Mouse (Mus musculus): ENCODE results near the gene Celf1. TPM values are rescaled to one million over a fixed set of nuclear protein-coding genes. Genes with fewer than 3 reads are reported as not detected.

Celf1 gene
- polyA plus RNA-seq, 1 experiment from 2014 or later, result 48.5 TPM

GRCm38 (mm10) chr2:90911668-90912067 is 28.5 kb upstream of the Celf1 start:
- Histone ChIP-seq H3K27ac (replicated peaks; ENCODE audit: low read depth, low read length) (no peak overlapping the region), H3K4me3 (ENCODE audit: low read depth, low read length) (no peak overlapping the region), H3K36me3 (ENCODE audit: control insufficient read depth, insufficient read depth, low read length) (peaks cover 71% of the 10 kb centered on the region), H3K4me1 (ENCODE audit: control insufficient read depth, insufficient read depth, low read length) (peaks cover 15% of the 10 kb centered on the region), H3K27me3 (replicated peaks; ENCODE audit: control insufficient read depth, insufficient read depth, low read length) (no peaks in the 10 kb centered on the region), H3K9me3 (ENCODE audit: control insufficient read depth, low read length) (no peaks in the 10 kb centered on the region), H3K4me2 (ENCODE audit: low read depth, low read length) (no peak overlapping the region), H3K9ac (ENCODE audit: low read depth, low read length) (no peak overlapping the region)
- WGBS, result 69% methylated on average over 1 of the region's 1 CpGs
- ATAC-seq (ENCODE audit: low read depth), result no peak
- DNase-seq (ENCODE audit: low spot score), result no peak

GRCm38 (mm10) chr2:90913671-90914070 is 26.5 kb upstream of the Celf1 start:
- ATAC-seq (ENCODE audit: low read depth) (no peak), DNase-seq (ENCODE audit: low spot score) (peak; percentile 68)
- Histone ChIP-seq H3K27ac (replicated peaks; ENCODE audit: low read depth, low read length) (no peak overlapping the region), H3K27me3 (replicated peaks; ENCODE audit: control insufficient read depth, insufficient read depth, low read length) (no peaks in the 10 kb centered on the region), H3K4me2 (ENCODE audit: low read depth, low read length) (no peak overlapping the region), H3K4me1 (ENCODE audit: control insufficient read depth, insufficient read depth, low read length) (peaks cover 19% of the 10 kb centered on the region), H3K9me3 (ENCODE audit: control insufficient read depth, low read length) (no peaks in the 10 kb centered on the region), H3K36me3 (ENCODE audit: control insufficient read depth, insufficient read depth, low read length) (peaks cover 59% of the 10 kb centered on the region), H3K9ac (ENCODE audit: low read depth, low read length) (no peak overlapping the region), H3K4me3 (ENCODE audit: low read depth, low read length) (no peak overlapping the region)
- WGBS, result 70% methylated on average over 2 of the region's 2 CpGs

- no peak for ATAC-seq (ENCODE audit: low read depth)
- Histone ChIP-seq H3K4me2 (ENCODE audit: low read depth, low read length) (peak overlapping the region; percentile 88), H3K9ac (ENCODE audit: low read depth, low read length) (peak overlapping the region; percentile 98; the same call in 1 of the 2 replicates), H3K4me3 (ENCODE audit: low read depth, low read length) (no peak overlapping the region), H3K27me3 (replicated peaks; ENCODE audit: control insufficient read depth, insufficient read depth, low read length) (no peaks in the 10 kb centered on the region), H3K9me3 (ENCODE audit: control insufficient read depth, low read length) (no peaks in the 10 kb centered on the region), H3K36me3 (ENCODE audit: control insufficient read depth, insufficient read depth, low read length) (peaks cover 41% of the 10 kb centered on the region), H3K4me1 (ENCODE audit: control insufficient read depth, insufficient read depth, low read length) (peaks cover 19% of the 10 kb centered on the region), H3K27ac (replicated peaks; ENCODE audit: low read depth, low read length) (no peak overlapping the region)
- no peak for DNase-seq (ENCODE audit: low spot score)
- WGBS, result 57% methylated on average over 1 of the region's 1 CpGs
Measured at GRCm38 (mm10) chr2:90915516-90915915, 24.7 kb upstream of the Celf1 start.

GRCm38 (mm10) chr2:90916560-90917232 is 23.5 kb upstream of the Celf1 start:
- 16% methylated on average over 7 of the region's 7 CpGs for WGBS
- Histone ChIP-seq H3K9me3 (ENCODE audit: control insufficient read depth, low read length) (no peaks in the 10 kb centered on the region), H3K36me3 (ENCODE audit: control insufficient read depth, insufficient read depth, low read length) (peaks cover 29% of the 10 kb centered on the region), H3K27me3 (replicated peaks; ENCODE audit: control insufficient read depth, insufficient read depth, low read length) (no peaks in the 10 kb centered on the region), H3K4me3 (ENCODE audit: low read depth, low read length) (peak overlapping the region; percentile 72), H3K9ac (ENCODE audit: low read depth, low read length) (peak overlapping the region; percentile 98), H3K27ac (replicated peaks; ENCODE audit: low read depth, low read length) (peak overlapping the region; percentile 97), H3K4me1 (ENCODE audit: control insufficient read depth, insufficient read depth, low read length) (peaks cover 19% of the 10 kb centered on the region), H3K4me2 (ENCODE audit: low read depth, low read length) (peak overlapping the region; percentile 88)
- DNase-seq (ENCODE audit: low spot score), result peak; percentile 38
- 0 out of 2 replicates have a peak, but pooled peaks have one; percentile 27 for ATAC-seq (ENCODE audit: low read depth)

GRCm38 (mm10) chr2:90917233-90917998 is 22.8 kb upstream of the Celf1 start:
- H3K4me3 ChIP-seq (ENCODE audit: low read depth, low read length), result peak overlapping the region; percentile 72
- H3K27ac ChIP-seq (replicated peaks; ENCODE audit: low read depth, low read length), result peak overlapping the region; percentile 97
- peaks cover 19% of the 10 kb centered on the region for H3K4me1 ChIP-seq (ENCODE audit: control insufficient read depth, insufficient read depth, low read length)
- H3K9ac ChIP-seq (ENCODE audit: low read depth, low read length), result peak overlapping the region; percentile 98
- no peaks in the 10 kb centered on the region for H3K27me3 ChIP-seq (replicated peaks; ENCODE audit: control insufficient read depth, insufficient read depth, low read length)
- peaks cover 24% of the 10 kb centered on the region for H3K36me3 ChIP-seq (ENCODE audit: control insufficient read depth, insufficient read depth, low read length)
- H3K9me3 ChIP-seq (ENCODE audit: control insufficient read depth, low read length), result no peaks in the 10 kb centered on the region
- ATAC-seq (ENCODE audit: low read depth) (peak; percentile 87), DNase-seq (ENCODE audit: low spot score) (peak; percentile 55)
- H3K4me2 ChIP-seq (ENCODE audit: low read depth, low read length), result peak overlapping the region; percentile 88
- WGBS, result 0% methylated on average over 15 of the region's 73 CpGs

- no peaks in the 10 kb centered on the region for H3K27me3 ChIP-seq (replicated peaks; ENCODE audit: control insufficient read depth, insufficient read depth, low read length)
- peak; percentile 45 for DNase-seq (ENCODE audit: low spot score)
- 18% methylated on average over 9 of the region's 16 CpGs for WGBS
Measured at GRCm38 (mm10) chr2:90917999-90918698, 22.0 kb upstream of the Celf1 start.

GRCm38 (mm10) chr2:90921178-90921577 is 19.0 kb upstream of the Celf1 start:
- H3K4me3 ChIP-seq (ENCODE audit: low read depth, low read length), result no peak overlapping the region
- H3K27me3 ChIP-seq (replicated peaks; ENCODE audit: control insufficient read depth, insufficient read depth, low read length), result no peaks in the 10 kb centered on the region
- no peaks in the 10 kb centered on the region for H3K9me3 ChIP-seq (ENCODE audit: control insufficient read depth, low read length)
- H3K4me2 ChIP-seq (ENCODE audit: low read depth, low read length), result no peak overlapping the region
- ATAC-seq (ENCODE audit: low read depth) (no peak), DNase-seq (ENCODE audit: low spot score) (peak; percentile 53)
- no peaks in the 10 kb centered on the region for H3K36me3 ChIP-seq (ENCODE audit: control insufficient read depth, insufficient read depth, low read length)
- 49% methylated on average over 1 of the region's 1 CpGs for WGBS
- peak overlapping the region; percentile 48; the same call in 1 of the 2 replicates for H3K27ac ChIP-seq (replicated peaks; ENCODE audit: low read depth, low read length)
- peaks cover 9% of the 10 kb centered on the region for H3K4me1 ChIP-seq (ENCODE audit: control insufficient read depth, insufficient read depth, low read length)
- H3K9ac ChIP-seq (ENCODE audit: low read depth, low read length), result no peak overlapping the region

More at GRCm38 (mm10) chr2:90917999-90918698, 22.0 kb upstream of the Celf1 start:
- H3K4me1 ChIP-seq (ENCODE audit: control insufficient read depth, insufficient read depth, low read length), result peaks cover 19% of the 10 kb centered on the region
- H3K36me3 ChIP-seq (ENCODE audit: control insufficient read depth, insufficient read depth, low read length), result peaks cover 16% of the 10 kb centered on the region
- peak overlapping the region; percentile 72 for H3K4me3 ChIP-seq (ENCODE audit: low read depth, low read length)
- H3K9ac ChIP-seq (ENCODE audit: low read depth, low read length), result peak overlapping the region; percentile 98
- peak overlapping the region; percentile 88 for H3K4me2 ChIP-seq (ENCODE audit: low read depth, low read length)
- H3K27ac ChIP-seq (replicated peaks; ENCODE audit: low read depth, low read length), result peak overlapping the region; percentile 97
- H3K9me3 ChIP-seq (ENCODE audit: control insufficient read depth, low read length), result no peaks in the 10 kb centered on the region
- ATAC-seq (ENCODE audit: low read depth), result peak; percentile 55

GRCm38 (mm10) chr2:90922636-90923035 is 17.5 kb upstream of the Celf1 start:
- ATAC-seq (ENCODE audit: low read depth) (no peak), DNase-seq (ENCODE audit: low spot score) (no peak)
- Histone ChIP-seq H3K9ac (ENCODE audit: low read depth, low read length) (no peak overlapping the region), H3K4me2 (ENCODE audit: low read depth, low read length) (no peak overlapping the region), H3K36me3 (ENCODE audit: control insufficient read depth, insufficient read depth, low read length) (no peaks in the 10 kb centered on the region), H3K9me3 (ENCODE audit: control insufficient read depth, low read length) (no peaks in the 10 kb centered on the region), H3K27ac (replicated peaks; ENCODE audit: low read depth, low read length) (no peak overlapping the region), H3K4me3 (ENCODE audit: low read depth, low read length) (no peak overlapping the region), H3K4me1 (ENCODE audit: control insufficient read depth, insufficient read depth, low read length) (peaks cover 4% of the 10 kb centered on the region), H3K27me3 (replicated peaks; ENCODE audit: control insufficient read depth, insufficient read depth, low read length) (no peaks in the 10 kb centered on the region)
- WGBS, result 92% methylated on average over 2 of the region's 2 CpGs

Measured in embryonic facial prominence, embryonic 14.5 days (tissue).